Mouse (Mus musculus) CH12F3 (cell line): ENCODE data around the gene Rtn4rl1.

ENCODE experiments used
- in situ Hi-C: fragments of 300-500 bp; cut with MboI; formaldehyde crosslinking; loops from 2 replicates; pipeline ENCODE4 v1.14.3; 2020; ENCODE audit warnings: low sequenced_read_pairs

Rtn4rl1 gene

DNA sequence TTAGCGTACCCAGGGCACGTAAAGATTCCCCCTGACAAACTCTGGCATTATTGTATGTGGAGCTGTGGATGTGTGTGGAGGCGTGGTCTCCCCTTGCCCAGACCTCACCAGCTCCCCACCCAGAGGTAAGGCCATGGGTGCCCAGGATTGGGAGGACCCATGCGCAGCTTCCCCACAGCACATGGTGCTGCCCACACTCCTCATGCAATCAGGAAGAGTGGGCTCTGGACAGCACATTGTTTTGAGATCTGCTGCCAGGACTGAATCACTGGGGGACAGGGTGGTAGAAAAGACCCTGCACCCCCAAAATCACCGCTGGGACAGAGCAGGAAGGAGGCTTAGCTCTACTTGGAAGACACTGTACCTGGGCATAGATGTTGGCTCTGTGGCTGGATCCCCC lies 9.0 kb upstream of the Rtn4rl1 start:
- in situ Hi-C loops: loop anchor here (5.0 kb wide), 1 partner anchor 108 kb away; no protein-coding TSS in a partner anchor

- in situ Hi-C loops: loop anchor here (5.0 kb wide), 1 partner anchor 107 kb away; no protein-coding TSS in a partner anchor
These were observed 8.6 kb upstream of the Rtn4rl1 start for GRCm38 (mm10) chr11:75184986-75185385.

DNA sequence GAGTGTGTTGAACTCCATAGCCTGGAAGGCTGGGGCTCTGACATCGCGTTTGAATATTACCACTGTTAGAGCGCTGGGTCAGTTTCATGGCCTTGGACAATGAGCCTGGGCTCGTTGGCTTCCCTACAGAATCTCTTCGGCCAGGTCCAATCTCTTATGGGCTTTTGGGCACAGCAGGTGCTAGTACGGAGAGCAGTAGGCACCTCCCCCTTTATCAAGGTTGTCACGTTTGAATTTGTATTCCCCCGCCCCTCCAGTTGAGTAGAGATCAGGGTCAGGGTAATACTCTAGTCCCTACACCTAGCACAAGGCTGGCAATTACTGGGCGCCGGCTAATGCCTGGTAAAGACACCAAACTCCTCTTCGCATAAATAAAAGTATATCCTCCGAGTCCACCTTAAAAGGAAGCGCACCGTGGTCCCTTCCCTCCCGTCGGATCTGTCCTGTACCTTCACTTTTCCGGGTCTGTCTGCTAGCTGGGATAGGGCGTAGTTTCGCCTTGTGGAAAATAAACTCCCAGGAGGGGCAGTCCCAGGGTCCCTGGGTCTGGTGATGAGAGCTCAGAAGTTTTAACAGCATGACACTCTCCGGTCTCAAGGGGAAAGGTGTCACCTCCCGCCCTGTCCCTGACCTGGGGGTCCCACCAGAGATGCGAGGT lies 3.7 kb upstream of the Rtn4rl1 start:
- in situ Hi-C loops: no loop called here

DNA sequence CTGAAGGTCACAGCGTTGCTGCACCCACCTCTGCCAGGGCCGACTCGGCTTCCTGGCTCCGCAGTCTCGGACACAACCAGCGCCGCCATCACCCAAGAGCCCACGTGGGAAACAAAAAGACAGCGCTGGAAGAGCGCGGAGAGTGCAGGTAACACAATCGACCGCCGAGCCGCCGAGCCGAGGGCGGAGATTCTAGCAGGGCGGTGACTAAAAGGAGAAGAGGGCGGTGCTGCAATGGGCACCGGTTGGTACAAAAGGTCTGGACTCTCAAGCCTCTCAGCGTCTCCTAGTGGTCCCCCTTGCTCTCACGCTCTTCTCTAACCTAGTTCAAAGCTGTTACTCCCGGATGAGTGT lies 3.2 kb upstream of the Rtn4rl1 start:
- in situ Hi-C loops: no loop called here

GRCm38 (mm10) chr11:75190905-75191441 lies 2.6 kb upstream of the Rtn4rl1 start, which contains the start of gene Dph1:
Gene Dph1, minus strand, starts transcription at chr11:75191241.
- in situ Hi-C loops: no loop called here

- in situ Hi-C loops: no loop called here
These were observed 1.7 kb upstream of the Rtn4rl1 start for GRCm38 (mm10) chr11:75191841-75192240.

GRCm38 (mm10) chr11:75192336-75193214 lies 1.0 kb upstream of the Rtn4rl1 start:
- in situ Hi-C loops: no loop called here

DNA sequence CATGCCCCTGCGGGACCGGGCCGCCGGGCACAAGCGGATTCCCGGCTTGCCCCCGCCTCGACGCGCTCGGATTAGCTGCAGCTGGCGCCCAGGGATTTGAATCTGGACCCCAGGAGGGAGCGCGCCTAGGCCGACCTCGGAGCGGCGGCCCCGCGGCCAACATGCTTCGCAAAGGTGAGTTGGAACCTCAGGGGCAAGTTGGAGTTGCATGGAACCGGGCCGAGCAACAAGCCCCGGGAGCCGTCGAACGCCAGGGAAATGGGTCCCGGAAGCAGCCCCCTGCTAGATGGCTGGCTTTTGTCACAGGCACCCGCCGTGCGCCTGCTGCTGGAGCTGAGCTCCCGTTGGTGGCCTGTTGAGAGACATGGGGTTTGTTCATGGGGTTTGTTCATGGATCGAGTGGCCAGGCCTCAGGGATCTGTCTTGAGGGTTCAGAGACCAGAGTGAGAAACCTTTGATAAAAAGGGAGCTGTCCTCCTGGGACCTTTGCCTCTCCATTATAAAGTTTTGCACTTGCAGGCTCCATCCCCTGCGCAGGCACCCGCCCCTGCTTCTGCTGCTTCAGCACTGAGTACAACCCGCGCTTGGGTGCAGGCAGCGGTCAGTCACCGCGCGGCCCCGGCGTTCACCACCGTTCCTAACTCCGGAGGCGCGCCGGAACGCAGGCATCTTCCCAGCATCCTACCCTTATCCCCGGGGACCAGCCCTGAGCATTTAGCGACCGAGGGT lies 702 bp downstream of the Rtn4rl1 start:
- in situ Hi-C loops: no loop called here

GRCm38 (mm10) chr11:75194850-75195461 lies 1.4 kb downstream of the Rtn4rl1 start:
- in situ Hi-C loops: no loop called here

DNA sequence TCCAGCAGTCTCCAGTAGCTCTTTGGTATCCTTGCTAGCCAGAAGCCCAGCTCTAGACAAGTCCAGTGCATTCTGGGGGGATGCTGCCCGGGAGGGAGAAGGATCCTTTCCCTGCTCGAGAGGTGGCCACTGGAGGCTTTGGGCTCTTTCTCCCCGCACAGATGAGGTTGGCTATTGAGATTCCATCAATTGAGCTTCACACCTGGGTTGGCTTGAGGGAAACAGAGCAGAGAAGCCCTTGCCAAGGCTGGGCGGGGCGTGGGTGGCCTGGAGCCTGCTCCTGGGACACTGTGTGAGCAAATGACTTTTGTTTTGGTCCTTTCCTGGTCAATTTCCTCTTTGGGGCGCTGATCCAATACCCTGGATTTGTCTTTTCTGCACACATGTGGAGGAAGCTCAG lies 2.5 kb downstream of the Rtn4rl1 start:
- in situ Hi-C loops: no loop called here

GRCm38 (mm10) chr11:75197956-75198355 lies 4.4 kb downstream of the Rtn4rl1 start:
- in situ Hi-C loops: no loop called here

DNA sequence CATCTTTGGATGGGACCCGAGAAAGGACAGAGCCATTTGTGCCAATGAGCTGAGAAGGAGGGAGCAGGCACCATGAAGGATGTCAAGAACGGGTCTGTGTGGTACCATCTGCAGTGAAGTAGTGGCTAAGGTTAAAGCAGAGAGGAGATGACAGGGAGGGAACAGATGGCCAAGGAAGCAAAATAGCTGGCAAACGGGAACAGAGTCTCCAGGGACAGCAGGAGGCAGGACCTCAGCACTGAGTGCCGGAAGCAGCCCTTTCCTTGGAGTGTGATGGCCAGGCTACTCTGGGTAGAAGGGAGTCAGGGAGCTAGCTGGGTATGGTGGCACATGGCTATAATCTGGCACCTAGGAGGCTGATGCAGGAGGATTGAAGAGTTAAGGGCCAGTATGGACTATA lies 5.2 kb downstream of the Rtn4rl1 start:
- in situ Hi-C loops: no loop called here

GRCm38 (mm10) chr11:75199951-75200350 lies 6.4 kb downstream of the Rtn4rl1 start:
- in situ Hi-C loops: no loop called here

DNA sequence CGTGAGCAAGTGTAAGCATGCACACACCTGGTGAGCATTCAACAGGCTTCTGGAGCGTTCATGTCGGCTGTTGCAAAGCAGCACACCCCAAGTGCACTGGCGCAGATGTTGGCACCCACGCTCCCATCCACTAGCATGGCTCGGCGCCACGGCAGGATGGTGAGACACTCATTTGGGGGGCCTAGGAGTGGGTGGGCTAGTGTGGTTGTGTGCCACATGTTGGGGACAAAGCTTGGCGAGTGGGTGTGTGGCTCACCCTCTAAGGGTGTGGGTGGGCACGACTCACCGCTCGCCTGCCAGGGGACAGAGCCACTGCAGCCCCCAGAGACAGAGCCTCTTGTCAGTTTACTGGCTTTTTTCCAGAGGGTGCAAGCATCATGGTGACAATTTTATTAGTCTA lies 7.4 kb downstream of the Rtn4rl1 start:
- in situ Hi-C loops: no loop called here

DNA sequence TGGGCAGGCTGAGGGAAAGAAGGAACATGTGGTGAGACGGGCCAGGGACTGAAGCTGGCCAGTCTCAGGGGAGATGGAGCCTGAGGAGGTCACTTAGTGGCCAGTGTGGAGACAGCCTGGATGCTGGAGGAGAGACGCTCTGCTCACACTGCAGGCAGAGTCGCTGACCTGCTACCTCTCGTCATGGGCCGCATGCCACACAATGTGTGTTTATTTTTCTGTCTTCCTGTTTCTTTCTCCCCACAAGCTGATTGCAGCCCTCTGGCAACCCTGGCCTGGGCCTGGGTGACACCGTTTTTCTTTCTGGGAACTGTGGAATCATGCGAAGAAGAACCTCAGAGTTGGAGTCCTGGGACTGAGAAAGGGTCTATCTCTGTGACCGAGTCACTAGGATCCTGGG lies 8.1 kb downstream of the Rtn4rl1 start:
- in situ Hi-C loops: no loop called here

GRCm38 (mm10) chr11:75203926-75204325 lies 10.3 kb downstream of the Rtn4rl1 start:
- in situ Hi-C loops: no loop called here

- in situ Hi-C loops: no loop called here
These were observed 10.9 kb downstream of the Rtn4rl1 start for GRCm38 (mm10) chr11:75204472-75204871.

DNA sequence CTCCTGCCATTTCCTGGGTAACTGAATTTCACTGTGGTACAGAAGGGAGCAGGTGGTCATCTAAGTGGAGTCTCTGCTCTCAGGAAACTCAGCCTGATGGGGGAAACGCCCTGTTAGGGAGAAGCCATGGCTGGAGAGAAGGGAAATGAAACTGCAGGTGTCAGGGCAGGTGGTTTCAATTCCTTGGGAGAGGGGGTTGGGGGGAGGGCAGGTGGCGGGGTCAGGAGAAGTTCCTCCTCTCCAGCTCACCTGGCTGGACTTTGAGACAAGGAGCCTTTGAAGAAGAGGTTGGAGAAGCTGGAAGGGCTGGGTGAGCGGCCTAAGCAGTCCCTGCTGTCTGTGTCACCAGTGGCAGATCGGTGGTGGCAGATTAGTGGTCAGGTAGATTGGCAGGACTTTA lies 12.8 kb downstream of the Rtn4rl1 start:
- in situ Hi-C loops: no loop called here

DNA sequence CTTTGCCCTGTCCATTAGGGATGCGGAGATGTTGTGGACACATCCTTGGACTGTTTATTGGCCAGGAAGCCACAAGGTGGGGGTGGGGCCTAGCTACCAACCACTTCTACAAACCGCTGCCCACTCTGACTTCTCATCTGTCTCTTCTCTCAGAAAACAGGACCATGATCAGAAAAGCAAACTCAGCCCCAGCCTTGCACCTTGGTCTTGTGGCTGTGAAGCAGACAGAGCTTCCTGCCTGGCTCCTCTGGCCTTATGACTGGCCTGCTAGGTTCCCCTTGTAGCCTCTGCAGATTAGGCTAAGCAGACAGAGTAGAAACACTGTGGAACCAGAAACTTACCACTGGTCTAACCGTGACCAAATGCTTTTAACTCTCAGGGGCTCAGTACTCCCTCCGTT lies 15.8 kb downstream of the Rtn4rl1 start:
- in situ Hi-C loops: no loop called here

- in situ Hi-C loops: no loop called here
These were observed 16.5 kb downstream of the Rtn4rl1 start for GRCm38 (mm10) chr11:75210093-75210492.

DNA sequence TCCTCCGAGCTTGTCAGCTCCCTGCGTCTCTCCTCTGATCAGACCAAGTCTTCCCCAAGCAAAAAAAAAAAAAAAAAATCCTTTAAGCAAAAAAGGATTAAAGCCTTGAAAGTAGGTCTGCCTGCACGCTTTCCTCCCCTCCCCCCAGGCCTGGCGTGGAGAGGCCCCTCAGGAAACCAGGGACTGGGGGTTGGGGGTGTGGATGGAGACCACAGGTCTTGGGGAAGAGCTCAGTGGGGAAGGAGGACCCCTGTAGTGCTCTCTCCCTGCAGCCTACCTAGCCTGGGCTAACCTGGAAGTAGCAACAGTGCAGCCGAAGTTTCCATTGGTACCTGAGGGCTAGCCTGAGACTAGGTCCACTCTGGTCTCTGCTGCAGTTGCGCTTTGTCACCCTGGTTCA lies 17.2 kb downstream of the Rtn4rl1 start:
- in situ Hi-C loops: no loop called here
